Mouse (Mus musculus) adipocyte (in vitro differentiated cells): ENCODE data around the gene Pard3b.

Source experiments
- DNase-seq: peaks from one replicate; pipeline ENCODE4 v3.0.0-alpha.2; 2016; ENCODE audit warnings: low spot score

Gene Pard3b

GRCm38 (mm10) chr1:61925541-61925940, 286.9 kb downstream of the Pard3b start:
- no peak for DNase-seq

- no peak for DNase-seq
These were observed 289.6 kb downstream of the Pard3b start for GRCm38 (mm10) chr1:61928131-61928761.

DNA sequence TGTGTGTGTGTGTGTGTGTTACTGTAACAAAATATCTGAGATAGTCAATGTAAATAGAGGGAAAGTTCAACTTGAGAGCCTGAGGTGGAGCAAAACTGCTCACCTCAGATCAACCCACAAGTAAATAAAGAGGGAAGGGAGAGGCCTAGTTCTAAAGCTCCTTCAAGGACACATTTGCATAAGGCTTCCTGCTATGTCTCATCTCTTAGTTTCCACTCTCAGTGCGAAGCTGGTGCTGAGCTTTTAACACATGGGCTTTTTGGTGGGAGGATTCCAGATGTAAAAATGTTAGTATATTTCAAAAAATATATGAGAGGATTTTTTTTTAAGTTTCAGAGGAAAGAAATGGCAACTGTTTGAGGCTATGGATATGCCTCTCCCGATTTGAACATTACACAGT, 294.9 kb downstream of the Pard3b start:
- DNase-seq: no peak

GRCm38 (mm10) chr1:61934760-61935159, 296.1 kb downstream of the Pard3b start:
- DNase-seq: no peak

DNA sequence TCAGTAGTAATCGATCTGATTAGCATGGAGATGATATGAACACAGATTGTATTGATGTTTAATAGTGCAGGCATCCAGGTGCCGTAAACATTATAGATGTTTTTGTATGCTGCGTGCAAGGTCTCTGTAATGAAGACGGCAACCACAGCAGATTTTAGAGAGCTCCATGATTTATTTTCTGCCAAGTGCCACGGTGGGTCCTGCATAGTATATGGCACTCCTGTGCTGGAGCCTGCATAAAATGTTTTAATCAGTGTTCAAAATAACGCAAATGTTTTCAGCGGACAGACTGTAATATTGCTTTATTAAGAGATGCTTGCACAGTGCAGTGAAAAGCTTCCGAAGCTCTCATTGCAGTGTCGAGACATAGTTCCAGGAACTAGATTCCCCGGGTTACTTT, 301.3 kb downstream of the Pard3b start:
- DNase-seq: no peak

GRCm38 (mm10) chr1:61961533-61961932, 322.9 kb downstream of the Pard3b start:
- DNase-seq: no peak

DNA sequence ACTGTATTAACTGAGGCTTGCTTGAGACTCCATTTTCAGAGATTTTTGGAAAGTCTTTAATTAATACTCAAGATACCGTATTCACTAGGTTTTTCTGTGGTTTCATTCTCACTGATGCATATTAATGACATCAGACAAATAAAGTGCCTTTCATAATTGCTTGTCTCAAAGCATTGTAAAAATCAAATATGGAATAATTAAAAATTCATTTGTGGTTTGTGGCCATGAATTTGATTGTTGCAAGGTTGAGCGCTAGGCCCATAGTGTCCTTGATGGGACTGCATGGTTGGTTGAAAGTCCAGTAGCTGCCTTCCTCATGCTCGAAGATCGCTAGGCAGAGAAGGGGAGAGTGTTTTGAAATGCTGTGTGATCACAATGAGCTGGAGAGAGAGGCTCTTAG, 323.9 kb downstream of the Pard3b start:
- DNase-seq: no peak

DNA sequence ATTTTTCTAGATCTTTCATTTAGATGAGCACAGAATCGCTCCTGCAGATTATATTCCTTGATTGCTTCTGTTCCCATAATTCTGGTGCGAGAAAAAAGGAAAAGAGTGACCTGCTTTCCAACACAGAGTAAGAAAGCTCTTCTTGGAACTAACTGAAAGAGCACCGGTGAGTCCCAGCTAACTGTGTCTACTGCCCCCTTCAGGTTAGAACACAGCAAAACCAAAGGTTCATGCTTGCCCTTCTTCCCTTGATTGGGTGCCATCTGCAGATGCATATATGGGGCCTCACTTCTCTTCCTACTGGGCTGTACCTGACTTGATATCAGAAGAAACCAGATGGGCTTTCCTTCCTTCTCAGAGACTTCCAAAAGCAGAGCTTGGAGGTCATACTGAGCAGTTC, 328.5 kb downstream of the Pard3b start:
- no peak for DNase-seq

- DNase-seq: no peak
These were observed 329.2 kb downstream of the Pard3b start for GRCm38 (mm10) chr1:61967807-61968206.

DNA sequence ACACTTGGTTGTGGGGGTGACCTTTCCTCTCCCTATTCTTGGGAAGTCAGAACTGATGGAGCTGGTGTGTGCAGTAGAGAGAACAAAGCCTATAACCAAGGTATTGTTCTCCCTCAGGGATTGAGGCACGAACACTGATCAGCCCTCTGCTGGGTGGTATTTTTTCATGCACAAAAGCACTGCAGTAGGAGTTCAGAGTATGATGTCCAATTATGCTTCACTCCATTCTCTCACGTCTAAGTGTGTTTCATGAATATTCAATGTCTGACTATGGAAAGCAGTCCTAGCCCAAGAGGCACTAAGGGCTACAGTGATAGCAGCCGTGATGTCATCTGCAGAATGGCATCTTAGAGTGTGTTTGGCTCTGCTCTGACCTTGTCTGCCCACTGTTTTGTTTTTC, 359.1 kb downstream of the Pard3b start:
- DNase-seq: no peak

- DNase-seq: no peak
These were observed 370.2 kb downstream of the Pard3b start for GRCm38 (mm10) chr1:62008811-62009210.

DNA sequence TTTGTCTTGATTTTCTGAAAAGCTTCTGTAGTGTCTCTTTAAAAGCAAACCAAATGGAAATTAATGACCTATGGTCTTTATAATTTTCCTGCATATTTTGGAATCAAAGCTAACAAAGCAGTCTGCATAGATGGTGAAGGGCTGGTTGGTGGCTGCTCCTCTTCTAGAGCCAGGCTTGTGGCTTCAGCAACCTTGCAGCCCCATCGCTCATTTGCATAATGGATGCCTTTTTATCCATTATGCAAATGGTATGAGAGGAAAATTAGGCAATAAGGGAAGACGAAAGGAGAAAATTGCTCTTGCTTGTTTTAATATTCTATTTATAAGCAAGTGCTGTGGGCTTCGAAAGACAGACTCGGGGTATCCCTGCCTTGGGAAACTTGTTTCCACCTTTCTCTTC, 373.1 kb downstream of the Pard3b start:
- no peak for DNase-seq

DNA sequence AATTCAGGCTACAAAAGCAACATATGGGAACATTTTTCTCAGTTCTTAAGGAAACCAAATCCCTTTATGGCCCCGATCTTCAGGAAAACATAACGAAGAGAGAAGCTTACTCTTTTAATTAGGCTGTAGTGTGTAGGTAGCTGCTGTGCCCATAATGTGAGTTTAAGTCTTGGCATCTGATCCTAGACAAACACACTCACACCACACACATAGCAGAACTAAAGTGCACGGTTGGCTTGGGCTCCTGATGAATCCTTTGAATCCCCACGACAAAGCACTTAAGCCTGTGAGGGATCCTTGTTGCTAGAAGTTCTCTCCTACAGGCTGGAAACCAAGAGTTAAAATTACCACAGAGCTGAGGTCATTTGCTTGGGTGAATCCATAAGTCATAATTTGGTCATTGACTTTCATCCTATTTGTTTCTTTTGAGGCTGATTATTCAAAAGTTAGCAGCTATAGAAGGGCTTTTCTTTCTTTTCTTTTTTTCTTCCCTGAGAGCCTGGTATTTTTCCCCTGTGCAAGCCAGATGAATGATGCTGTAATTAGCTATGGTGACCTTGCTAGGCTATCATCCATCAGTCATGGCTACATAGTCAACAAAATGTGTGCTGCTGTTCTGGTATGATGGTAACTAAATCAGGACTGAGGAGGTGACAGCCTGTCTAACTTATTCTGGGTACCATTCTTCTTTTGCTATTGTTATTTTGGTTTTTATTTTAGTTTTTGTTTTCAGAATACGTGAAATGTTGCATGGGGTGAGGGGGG, 378.1 kb downstream of the Pard3b start:
- DNase-seq: no peak

GRCm38 (mm10) chr1:62018276-62018675, 379.7 kb downstream of the Pard3b start:
- no peak for DNase-seq

- no peak for DNase-seq
These were observed 381.1 kb downstream of the Pard3b start for GRCm38 (mm10) chr1:62019743-62020142.

DNA sequence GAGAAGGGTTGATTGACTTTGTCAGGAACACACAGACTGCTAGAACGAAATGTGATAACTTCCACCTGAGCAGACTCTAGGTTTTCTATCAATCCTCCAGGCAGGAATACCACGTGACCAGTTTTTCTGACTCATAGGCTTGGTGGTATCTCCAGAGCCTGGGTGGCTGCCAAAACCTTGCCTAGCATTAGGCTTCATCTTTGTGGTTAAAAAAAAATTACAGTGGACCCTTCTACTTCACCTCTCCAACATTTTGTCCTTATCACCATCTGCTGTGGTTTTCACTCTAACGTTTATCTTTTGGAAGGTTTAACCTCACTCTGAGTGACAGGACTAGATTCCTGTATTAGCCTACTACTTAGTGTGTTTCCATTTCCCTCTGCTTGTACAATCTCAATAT, 403.1 kb downstream of the Pard3b start:
- DNase-seq: no peak

GRCm38 (mm10) chr1:62048592-62048991, 410.0 kb downstream of the Pard3b start:
- DNase-seq: no peak

- DNase-seq: no peak
These were observed 412.7 kb downstream of the Pard3b start for GRCm38 (mm10) chr1:62051186-62051825.

DNA sequence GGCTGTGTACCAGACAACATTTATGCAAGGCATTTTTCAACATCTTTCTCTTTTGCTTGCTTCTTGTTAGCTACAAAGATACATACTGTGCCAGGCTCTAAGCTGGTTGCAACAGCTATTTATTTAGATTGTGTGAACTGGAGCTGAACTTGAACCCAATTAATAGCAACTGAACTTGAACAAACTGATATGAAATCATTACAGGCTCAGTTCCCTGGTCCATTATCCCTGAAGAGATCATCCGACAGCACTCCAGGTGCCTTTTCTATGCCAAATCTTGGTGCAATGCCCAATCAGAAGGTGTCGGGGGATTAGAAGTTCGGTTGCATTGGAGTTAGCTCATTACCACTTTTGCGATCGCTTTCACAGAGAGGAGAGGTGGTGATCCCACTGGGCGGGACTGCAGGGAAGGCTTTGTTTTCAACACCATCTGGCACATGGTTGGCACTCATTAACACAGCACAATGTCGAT, 414.6 kb downstream of the Pard3b start:
- no peak for DNase-seq

DNA sequence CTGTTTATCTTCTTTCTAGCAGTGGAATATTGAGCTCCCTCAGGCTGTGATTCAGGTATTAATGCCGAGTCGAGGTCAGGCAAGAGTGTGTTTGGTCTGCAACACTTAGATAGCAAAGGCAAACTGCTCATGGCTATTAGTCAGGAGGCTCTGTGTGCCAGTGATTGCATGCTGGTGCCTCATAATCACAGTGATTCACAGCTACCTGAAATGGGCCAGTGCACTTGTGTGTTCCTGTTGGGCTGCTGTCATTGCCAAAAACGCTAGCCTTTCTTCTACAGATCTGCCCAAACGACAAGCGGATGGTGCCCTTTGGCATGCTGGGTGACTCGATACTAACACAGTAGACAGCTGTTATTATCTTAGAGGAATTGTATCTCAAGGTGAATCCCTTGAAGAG, 416.7 kb downstream of the Pard3b start:
- no peak for DNase-seq

- no peak for DNase-seq
These were observed 432.0 kb downstream of the Pard3b start for GRCm38 (mm10) chr1:62070617-62071016.

GRCm38 (mm10) chr1:62071139-62071538, 432.5 kb downstream of the Pard3b start:
- no peak for DNase-seq

GRCm38 (mm10) chr1:62076171-62076570, 437.5 kb downstream of the Pard3b start:
- DNase-seq: no peak
